Mouse (Mus musculus) ES-Bruce4 (cell line): ENCODE results near the gene Tmem247. TPM values are rescaled to one million over a fixed set of nuclear protein-coding genes. Genes with fewer than 3 reads are reported as not detected.

Source experiments
- H3K27ac ChIP-seq: 2 replicates; pipeline ENCODE4 v1.5.1; 2012; ENCODE audit warnings: low read length, inconsistent platforms; ENCODE audit not compliant: insufficient read depth
- H3K27me3 ChIP-seq: 2 replicates; pipeline ENCODE4 v1.6.1; 2012; ENCODE audit warnings: mild to moderate bottlenecking, low read length, inconsistent platforms; ENCODE audit not compliant: control insufficient read depth, poor library complexity, insufficient read depth, severe bottlenecking
- H3K36me3 ChIP-seq: 2 replicates; pipeline ENCODE4 v1.6.1; 2012; ENCODE audit warnings: inconsistent platforms, mild to moderate bottlenecking, low read length, moderate library complexity; ENCODE audit not compliant: control insufficient read depth, poor library complexity, insufficient read depth, severe bottlenecking
- H3K4me1 ChIP-seq: one replicate; pipeline ENCODE4 v1.8.1; 2011; ENCODE audit warnings: low read length; ENCODE audit not compliant: control insufficient read depth, insufficient read depth
- H3K4me3 ChIP-seq: 2 replicates; pipeline ENCODE4 v1.5.1; 2011; ENCODE audit warnings: low read depth, mild to moderate bottlenecking, low read length
- H3K9ac ChIP-seq: 2 replicates; pipeline ENCODE4 v1.6.1; 2012; ENCODE audit warnings: low read depth, mild to moderate bottlenecking, inconsistent platforms; ENCODE audit not compliant: poor library complexity, severe bottlenecking
- H3K9me3 ChIP-seq: replicated peaks from 2 replicates; pipeline ENCODE4 v1.6.1; 2012; ENCODE audit warnings: mild to moderate bottlenecking, low read length, inconsistent platforms; ENCODE audit not compliant: control insufficient read depth, poor library complexity, insufficient read depth, severe bottlenecking
- CTCF ChIP-seq: IDR thresholded peaks from one replicate; pipeline ENCODE4 v1.8.1; 2011; ENCODE audit warnings: low read depth, low read length
- EP300 ChIP-seq: IDR thresholded peaks from 2 replicates; pipeline ENCODE4 v1.6.1; 2011; ENCODE audit warnings: low read depth, low read length; ENCODE audit not compliant: insufficient read depth
- POLR2A ChIP-seq: IDR thresholded peaks from one replicate; pipeline ENCODE4 v1.8.1; 2011; ENCODE audit warnings: low read length; ENCODE audit not compliant: insufficient read depth
- polyA plus RNA-seq: library from polyadenylated mRNA; stranded (reverse); fragments of >200 nt; gene quantifications from 2 replicates; pipeline ENCODE4 v1.2.4, GENCODE M21; 2011; ENCODE audit warnings: low read depth; ENCODE audit not compliant: missing spikeins, insufficient read depth, insufficient read length

Tmem247 gene
- polyA plus RNA-seq, 1 experiment = not detected

GRCm38 (mm10) chr17:86970026-86970750, 53.0 kb downstream of the Tmem247 start:
- Histone ChIP-seq H3K9ac (no peak overlapping the region), H3K4me3 (no peak overlapping the region), H3K36me3 (0 out of 2 replicates have a peak, but pooled peaks cover 3% of the 10 kb centered on the region), H3K9me3 (no peaks in the 10 kb centered on the region), H3K4me1 (peaks cover 2% of the 10 kb centered on the region), H3K27ac (no peak overlapping the region), H3K27me3 (no peaks in the 10 kb centered on the region)
- TF ChIP-seq CTCF (no peak), EP300 (no peak), POLR2A (no peak)

- no peak overlapping the region for H3K27ac ChIP-seq
- peaks cover 2% of the 10 kb centered on the region for H3K4me1 ChIP-seq
- H3K9ac ChIP-seq = no peak overlapping the region
- H3K27me3 ChIP-seq = no peaks in the 10 kb centered on the region
- 0 out of 2 replicates have a peak, but pooled peaks cover 3% of the 10 kb centered on the region for H3K36me3 ChIP-seq
- no peaks in the 10 kb centered on the region for H3K9me3 ChIP-seq
- H3K4me3 ChIP-seq = no peak overlapping the region
- TF ChIP-seq EP300 = no peak
- no peak for TF ChIP-seq POLR2A
- no peak for TF ChIP-seq CTCF
These were observed 53.9 kb downstream of the Tmem247 start for GRCm38 (mm10) chr17:86971036-86971435.

GRCm38 (mm10) chr17:86971860-86972259, 54.7 kb downstream of the Tmem247 start:
- H3K4me1 ChIP-seq = peaks cover 7% of the 10 kb centered on the region
- no peak overlapping the region for H3K4me3 ChIP-seq
- H3K9ac ChIP-seq = no peak overlapping the region
- H3K9me3 ChIP-seq = no peaks in the 10 kb centered on the region
- H3K27ac ChIP-seq = no peak overlapping the region
- no peaks in the 10 kb centered on the region for H3K27me3 ChIP-seq
- 0 out of 2 replicates have a peak, but pooled peaks cover 3% of the 10 kb centered on the region for H3K36me3 ChIP-seq
- TF ChIP-seq EP300 (no peak), CTCF (no peak), POLR2A (no peak)

Other genes starting within 250 kb of the Tmem247 start
- gene Epas1, start 163.6 kb upstream of the Tmem247 start, polyA plus RNA-seq = 5.9 and 7.0 TPM in 2 replicates
- 0.48 TPM in 1 of 2 replicates, not detected in the other for gene Atp6v1e2, start 30.5 kb downstream of the Tmem247 start, polyA plus RNA-seq
- 42.1 and 47.1 TPM in 2 replicates for gene Rhoq, start 45.7 kb downstream of the Tmem247 start, polyA plus RNA-seq
- 51.7 and 58.3 TPM in 2 replicates for gene Pigf, start 108.1 kb downstream of the Tmem247 start, polyA plus RNA-seq
- gene Cript, start 108.2 kb downstream of the Tmem247 start, polyA plus RNA-seq = 55.7 and 60.6 TPM in 2 replicates
- 11.2 and 11.5 TPM in 2 replicates for gene Socs5, start 190.3 kb downstream of the Tmem247 start, polyA plus RNA-seq